Mouse (Mus musculus) small intestine, adult 2 months (tissue): Measurements from ENCODE around the gene Ndufa12. TPM values are rescaled to one million over a fixed set of nuclear protein-coding genes. Genes with fewer than 3 reads are reported as not detected.

Source experiments
- H3K27ac ChIP-seq: fragments of 200-500 bp; 2 replicates; pipeline ENCODE4 v1.5.1; 2012; ENCODE audit warnings: low read depth, low read length, control low read depth, inconsistent platforms; ENCODE audit not compliant: insufficient read depth
- H3K27me3 ChIP-seq: fragments of 200-500 bp; 2 replicates; pipeline ENCODE4 v1.6.1; 2012; ENCODE audit warnings: mild to moderate bottlenecking, moderate library complexity, low read length, inconsistent platforms; ENCODE audit not compliant: control insufficient read depth, insufficient read depth
- H3K36me3 ChIP-seq: fragments of 200-500 bp; 2 replicates; pipeline ENCODE4 v1.6.1; 2012; ENCODE audit warnings: mild to moderate bottlenecking, low read length, control low read depth, inconsistent platforms; ENCODE audit not compliant: control insufficient read depth, insufficient read depth
- H3K4me1 ChIP-seq: fragments of 200-500 bp; 2 replicates; pipeline ENCODE4 v1.6.1; 2012; ENCODE audit warnings: low read length, inconsistent platforms, mixed read lengths; ENCODE audit not compliant: control insufficient read depth, insufficient read depth, insufficient read length
- H3K4me3 ChIP-seq: fragments of 200-500 bp; 2 replicates; pipeline ENCODE4 v1.5.1; 2012; ENCODE audit warnings: low read depth, mild to moderate bottlenecking, control low read depth, inconsistent platforms, low read length, moderate library complexity
- CTCF ChIP-seq: fragments of 200-500 bp; IDR thresholded peaks from 2 replicates; pipeline ENCODE4 v1.5.1; 2012; ENCODE audit warnings: low read depth, mild to moderate bottlenecking, control low read depth, inconsistent platforms, low read length, moderate library complexity, mixed read lengths; ENCODE audit not compliant: insufficient replicate concordance, insufficient read length; ENCODE audit errors: extremely low read depth
- POLR2A ChIP-seq: fragments of 200-500 bp; IDR thresholded peaks from 2 replicates; pipeline ENCODE4 v1.6.1; 2012; ENCODE audit warnings: low read depth, mild to moderate bottlenecking, control low read depth, inconsistent platforms, low read length, moderate library complexity
- WGBS: fragments of 180-500 bp; shearing (Covaris S2); methylation state at CpG from one replicate; pipeline ENCODE4 v1.1.7; 2018; 5-methylcytosine and 5-hydroxymethylcytosine counted together
- polyA plus RNA-seq: library from polyadenylated mRNA; depleted of rRNA; stranded (reverse); fragments of >200 nt; gene quantifications from 2 replicates; pipeline ENCODE4 v1.2.3, GENCODE M21; 2012

The Ndufa12 gene
- polyA plus RNA-seq, 1 experiment, result 40.8 TPM

GRCm38 (mm10) chr10:94183199-94183598, 15.3 kb upstream of the Ndufa12 start:
- Histone ChIP-seq H3K27ac (no peak overlapping the region), H3K27me3 (no peaks in the 10 kb centered on the region), H3K36me3 (peaks cover 26% of the 10 kb centered on the region), H3K4me1 (0 out of 2 replicates have a peak, but pooled peaks cover 2% of the 10 kb centered on the region), H3K4me3 (no peak overlapping the region)
- TF ChIP-seq CTCF (no peak), POLR2A (no peak)
- WGBS, result 59% methylated on average over 4 of the region's 4 CpGs

GRCm38 (mm10) chr10:94204973-94205372, 6.5 kb downstream of the Ndufa12 start:
- peaks cover 58% of the 10 kb centered on the region for H3K36me3 ChIP-seq
- TF ChIP-seq CTCF, result no peak
- TF ChIP-seq POLR2A, result no peak
- H3K4me3 ChIP-seq, result no peak overlapping the region
- H3K27ac ChIP-seq, result no peak overlapping the region
- no peaks in the 10 kb centered on the region for H3K27me3 ChIP-seq
- H3K4me1 ChIP-seq, result no peaks in the 10 kb centered on the region; the same call in 1 of the 2 replicates
- WGBS, result 87% methylated on average over 4 of the region's 4 CpGs

- peaks cover 49% of the 10 kb centered on the region for H3K36me3 ChIP-seq
- H3K4me1 ChIP-seq, result no peaks in the 10 kb centered on the region
- no peak overlapping the region for H3K27ac ChIP-seq
- H3K27me3 ChIP-seq, result no peaks in the 10 kb centered on the region
- H3K4me3 ChIP-seq, result no peak overlapping the region
- TF ChIP-seq CTCF, result no peak
- no peak for TF ChIP-seq POLR2A
- 80% methylated on average over 6 of the region's 6 CpGs for WGBS
Measured at GRCm38 (mm10) chr10:94210718-94211618, 12.4 kb downstream of the Ndufa12 start.

GRCm38 (mm10) chr10:94211725-94212124, 13.2 kb downstream of the Ndufa12 start:
- WGBS, result 50% methylated on average over 2 of the region's 2 CpGs
- Histone ChIP-seq H3K27ac (no peak overlapping the region), H3K4me1 (no peaks in the 10 kb centered on the region), H3K4me3 (no peak overlapping the region), H3K27me3 (no peaks in the 10 kb centered on the region), H3K36me3 (peaks cover 47% of the 10 kb centered on the region)
- no peak for TF ChIP-seq POLR2A
- no peak for TF ChIP-seq CTCF

- no peak overlapping the region for H3K4me3 ChIP-seq
- peaks cover 9% of the 10 kb centered on the region for H3K36me3 ChIP-seq
- no peak for TF ChIP-seq CTCF
- TF ChIP-seq POLR2A, result no peak
- no peaks in the 10 kb centered on the region for H3K27me3 ChIP-seq
- WGBS, result 79% methylated on average over 6 of the region's 6 CpGs
- H3K27ac ChIP-seq, result no peak overlapping the region
- peaks cover 9% of the 10 kb centered on the region; the same call in 1 of the 2 replicates for H3K4me1 ChIP-seq
Measured at GRCm38 (mm10) chr10:94225026-94225750, 26.7 kb downstream of the Ndufa12 start.

GRCm38 (mm10) chr10:94230172-94230981, 31.9 kb downstream of the Ndufa12 start:
- H3K27me3 ChIP-seq, result no peaks in the 10 kb centered on the region
- H3K27ac ChIP-seq, result no peak overlapping the region
- no peaks in the 10 kb centered on the region for H3K4me1 ChIP-seq
- 69% methylated on average over 19 of the region's 19 CpGs for WGBS
- H3K36me3 ChIP-seq, result no peaks in the 10 kb centered on the region
- H3K4me3 ChIP-seq, result no peak overlapping the region
- TF ChIP-seq POLR2A (no peak), CTCF (no peak)
